Mouse (Mus musculus) yolk sac, embryonic 10.5 days (tissue): ENCODE results near the gene Ndufa9.
A peak's percentile ranks its signal among the peaks of the same experiment; 100 is the strongest.

Source experiments
- DNase-seq: peaks from one replicate; pipeline ENCODE4 v3.0.0-alpha.2; 2017; ENCODE audit warnings: low spot score

The Ndufa9 gene

GRCm38 (mm10) chr6:126848712-126849704 is at the start of gene Ndufa9:
TSS of gene Ndufa9 (minus strand) at chr6:126849136.
- DNase-seq = peak; percentile 90

DNA sequence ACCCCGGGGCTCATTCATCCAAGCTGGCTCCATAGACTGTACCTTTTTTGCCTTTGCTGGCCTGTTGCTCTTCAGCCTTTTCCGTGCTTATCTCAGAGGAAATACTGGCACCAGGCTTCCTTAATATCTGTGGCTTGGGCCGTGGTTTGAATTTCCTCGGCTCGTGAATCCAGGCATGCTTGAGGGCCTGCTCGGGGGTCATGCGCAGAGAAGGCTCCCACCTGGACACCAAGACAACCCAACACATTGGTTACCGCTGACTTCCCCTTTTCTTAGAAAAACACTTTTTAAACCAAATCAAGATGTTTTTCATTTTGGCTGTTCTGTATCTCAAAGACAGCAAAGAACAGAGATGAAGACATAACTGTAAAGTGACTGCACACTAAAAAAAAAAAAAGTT is 28.2 kb upstream of the Ndufa9 start:
- DNase-seq = no peak

DNA sequence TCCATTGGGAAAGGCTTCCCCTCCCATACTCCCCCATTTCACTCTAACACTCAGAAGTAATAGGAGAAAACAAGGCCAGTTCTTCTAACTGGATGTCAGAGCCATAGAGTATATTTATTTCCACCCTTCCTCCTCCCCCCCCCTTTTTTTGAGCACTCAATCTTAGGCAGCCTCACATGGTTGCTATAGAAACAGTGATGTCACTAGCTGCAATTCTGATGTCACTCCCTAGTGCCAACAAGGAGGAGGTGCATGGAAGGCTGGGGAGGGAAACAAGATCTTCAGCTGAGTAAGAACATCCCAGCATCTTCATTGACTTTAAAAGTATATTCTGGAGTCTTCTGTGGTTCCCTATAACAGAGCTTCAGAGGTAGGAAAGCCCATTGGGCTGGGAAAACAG is 3.9 kb upstream of the Ndufa9 start, which contains the start of gene Akap3:
Gene Akap3 (plus strand): TSS at position 218 of the 400 bp plus-strand sequence.
- DNase-seq = no peak

DNA sequence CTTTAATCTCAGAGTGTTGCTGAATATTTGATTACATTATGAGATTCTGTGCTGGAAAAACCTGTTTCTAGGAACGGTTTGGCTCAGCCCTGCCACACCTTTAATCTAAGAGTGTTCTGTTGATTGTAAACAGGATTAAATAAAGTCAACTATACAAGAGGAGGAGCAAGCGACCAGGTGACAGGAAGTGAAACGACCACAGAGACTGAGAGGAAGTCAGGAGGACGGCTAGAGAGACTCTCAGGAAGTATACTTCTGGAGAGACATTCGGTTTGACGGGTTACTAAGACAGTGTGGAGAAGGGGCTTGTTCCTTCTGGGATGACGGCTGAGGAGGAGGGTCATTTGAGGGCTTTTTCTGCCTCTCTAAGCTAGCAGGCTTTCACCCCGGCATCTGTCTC is 12.3 kb downstream of the Ndufa9 start:
- DNase-seq = no peak

GRCm38 (mm10) chr6:126823087-126823486 is 25.8 kb downstream of the Ndufa9 start:
- DNase-seq = no peak

DNA sequence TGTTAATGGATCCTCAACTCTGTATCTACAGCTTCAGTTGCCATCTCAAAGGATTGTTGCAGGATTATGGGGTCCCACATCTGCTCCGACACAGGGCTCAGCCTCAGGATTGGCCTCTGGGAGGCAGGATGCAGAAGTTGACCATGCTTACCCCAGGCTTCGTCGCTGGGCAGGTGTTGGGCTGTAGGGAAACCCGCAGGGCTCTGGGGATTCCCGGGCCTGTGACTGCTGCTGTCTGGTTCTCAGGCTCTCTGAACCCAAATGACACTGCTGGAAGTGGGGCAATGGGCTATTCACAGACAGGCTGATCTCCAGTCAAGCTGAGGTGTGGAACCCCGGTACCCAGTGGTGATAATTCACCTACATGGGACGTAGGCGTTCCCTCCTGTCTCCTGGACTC is 32.6 kb downstream of the Ndufa9 start:
- DNase-seq = no peak

- no peak for DNase-seq
Observed at GRCm38 (mm10) chr6:126815206-126815750, 33.7 kb downstream of the Ndufa9 start.

DNA sequence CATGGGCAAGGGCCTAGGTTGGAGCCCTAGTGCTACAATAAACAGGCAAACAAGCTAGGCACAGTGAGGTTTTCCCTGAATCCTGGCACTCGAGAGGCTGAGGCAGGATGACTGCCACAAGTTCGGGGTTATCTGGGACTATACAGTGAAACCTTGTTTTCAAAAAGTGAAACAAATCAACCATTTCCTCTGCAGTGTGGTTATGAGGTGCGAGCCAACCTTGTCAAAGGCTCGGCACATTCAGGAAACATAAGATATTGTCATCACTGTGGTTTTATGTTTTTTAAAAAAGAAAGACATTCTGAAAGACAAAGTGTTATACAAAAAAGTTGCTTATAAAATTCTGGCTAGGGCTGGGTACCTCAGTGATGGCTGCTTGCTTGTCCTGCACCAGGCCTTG is 37.5 kb downstream of the Ndufa9 start:
- no peak for DNase-seq

DNA sequence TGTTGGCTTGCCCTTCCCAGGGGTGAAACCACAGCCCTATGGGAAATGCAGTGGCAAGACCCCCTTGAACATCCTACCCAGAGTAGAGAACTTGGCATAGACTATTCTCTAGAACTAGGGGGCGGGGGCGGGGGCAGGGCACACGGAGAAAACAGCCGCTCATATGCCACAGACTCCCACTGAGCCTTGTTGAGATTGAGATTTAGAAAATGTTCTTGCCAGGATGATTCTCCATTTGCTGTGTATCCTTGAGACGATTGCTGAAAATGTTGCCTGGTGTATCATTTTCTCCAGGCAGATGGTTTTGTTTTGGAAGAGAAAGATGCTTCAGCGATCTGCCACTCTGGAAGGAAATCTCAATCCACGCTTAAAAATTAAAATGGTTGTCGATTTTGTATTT is 40.4 kb downstream of the Ndufa9 start:
- no peak for DNase-seq

GRCm38 (mm10) chr6:126808134-126808533 is 40.8 kb downstream of the Ndufa9 start:
- DNase-seq = no peak

- no peak for DNase-seq
Observed at GRCm38 (mm10) chr6:126806783-126807182, 42.2 kb downstream of the Ndufa9 start.

DNA sequence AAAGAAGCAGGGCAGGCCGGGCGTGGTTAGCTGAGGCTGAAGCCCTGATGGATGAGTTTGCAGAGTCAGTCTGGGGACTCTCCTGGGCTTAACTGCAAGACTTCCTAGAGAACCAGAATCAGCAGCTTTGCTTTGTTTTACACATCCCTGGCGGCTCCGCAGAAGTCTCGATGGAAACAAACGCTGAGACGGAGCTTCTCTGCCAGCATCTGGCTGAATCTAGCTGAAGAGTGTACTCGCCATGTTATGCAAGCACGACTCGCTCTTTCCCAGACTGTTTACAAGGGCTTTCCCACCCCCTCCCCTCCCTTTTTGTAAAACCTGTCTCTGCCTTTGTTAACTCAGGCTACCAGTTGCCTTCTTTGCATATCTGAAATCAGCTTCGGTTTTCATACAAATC is 46.0 kb downstream of the Ndufa9 start:
- no peak for DNase-seq

- no peak for DNase-seq
Observed at GRCm38 (mm10) chr6:126794751-126795150, 54.2 kb downstream of the Ndufa9 start.

DNA sequence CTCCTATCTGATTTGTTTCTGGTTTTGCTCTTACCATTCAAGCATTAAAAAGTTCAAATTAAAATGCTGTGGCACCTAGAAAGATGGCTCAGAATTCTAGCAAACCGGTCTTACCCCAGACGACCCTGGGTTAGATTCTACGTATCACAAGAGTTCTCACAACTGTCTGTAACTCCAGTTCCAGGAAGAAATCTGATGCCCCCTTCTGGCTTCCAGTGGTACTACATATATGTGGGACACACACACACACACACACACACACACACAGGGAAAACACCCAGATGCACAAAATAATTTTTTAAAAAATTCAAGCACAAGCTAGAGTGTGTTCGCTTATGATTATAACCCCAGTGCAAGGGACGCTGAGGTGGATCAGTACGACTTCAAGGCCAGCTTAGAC is 55.2 kb downstream of the Ndufa9 start:
- no peak for DNase-seq

DNA sequence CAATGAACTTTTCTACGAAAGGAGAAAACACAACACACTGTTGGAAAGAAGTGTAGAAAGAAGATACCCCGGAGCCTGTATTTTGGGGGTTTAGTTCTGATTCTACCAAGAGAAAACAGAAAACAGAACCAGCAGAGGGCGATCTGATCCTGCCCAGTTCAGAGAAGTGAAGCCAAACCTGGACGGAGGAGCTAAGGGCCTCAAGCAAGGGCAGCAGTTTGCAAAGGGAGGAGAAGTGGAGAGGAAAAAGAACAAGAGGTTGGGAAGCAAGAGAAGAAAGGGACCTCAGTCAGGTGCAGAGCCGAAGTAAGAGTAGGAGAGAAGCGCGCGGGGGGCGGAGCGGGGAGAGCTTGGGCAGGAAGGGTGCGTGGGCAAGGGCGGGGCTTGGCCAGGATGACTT is 57.0 kb downstream of the Ndufa9 start:
- peak; percentile 13 for DNase-seq

DNA sequence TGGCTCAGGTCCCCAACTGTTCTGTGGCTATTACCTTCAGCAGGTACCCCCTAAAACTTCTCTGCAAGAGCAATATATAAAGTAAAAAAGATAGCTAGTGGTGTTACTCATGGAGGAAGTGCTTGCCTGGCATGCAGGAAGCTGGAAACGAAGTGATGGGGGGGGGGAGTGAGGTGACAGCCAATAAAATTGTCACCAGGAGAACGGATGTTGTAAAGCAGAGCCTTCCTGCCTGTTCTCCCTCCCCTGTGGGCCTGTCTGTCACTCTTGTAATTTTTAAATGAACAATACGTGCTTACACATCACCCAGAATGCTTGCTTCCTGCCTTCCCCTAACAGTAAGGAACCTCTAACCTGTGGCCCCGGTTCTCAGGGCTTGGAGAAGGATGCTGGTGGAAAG is 57.4 kb downstream of the Ndufa9 start:
- no peak for DNase-seq

DNA sequence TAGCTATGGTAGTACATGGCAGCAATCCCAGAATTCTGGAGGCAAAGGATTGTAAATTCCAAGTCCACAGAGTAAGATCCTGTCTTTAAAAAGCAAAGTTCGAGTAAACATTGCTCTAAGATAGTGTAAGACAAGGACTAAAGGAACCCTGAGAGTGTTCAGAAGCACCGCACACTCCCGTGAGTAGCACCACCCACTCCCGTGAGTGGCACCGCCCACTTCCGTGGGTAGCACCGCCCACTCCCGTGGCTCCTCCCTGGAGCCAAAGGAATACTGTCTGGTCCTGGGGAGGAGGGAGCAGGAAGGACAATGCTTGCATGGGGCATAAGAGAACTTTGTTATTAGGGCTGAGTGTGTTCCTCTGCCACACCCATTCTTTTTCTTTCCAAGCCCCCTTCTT is 60.1 kb downstream of the Ndufa9 start:
- no peak for DNase-seq

GRCm38 (mm10) chr6:126784206-126784605 is 64.7 kb downstream of the Ndufa9 start:
- DNase-seq = no peak

DNA sequence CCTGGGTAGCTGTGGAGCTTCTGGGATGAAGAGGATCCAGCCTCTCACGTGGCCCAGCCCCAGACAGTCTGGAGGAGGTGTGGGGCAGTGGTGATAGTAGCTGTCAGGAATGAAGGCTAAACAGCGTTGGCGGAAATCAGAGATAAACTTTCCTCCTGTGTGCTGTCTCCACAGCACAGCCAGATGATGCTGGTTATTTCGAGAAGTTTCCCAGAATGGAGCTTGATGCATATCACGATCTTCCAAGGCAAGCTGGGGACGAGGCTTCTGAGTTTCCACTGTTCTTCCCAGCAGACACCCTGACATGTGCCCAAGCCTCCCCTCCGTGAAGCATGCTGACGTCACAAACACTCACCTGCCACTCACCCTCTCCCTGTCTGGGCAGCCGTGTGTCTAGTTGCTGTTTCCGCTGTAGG is 65.3 kb downstream of the Ndufa9 start:
- DNase-seq = no peak

GRCm38 (mm10) chr6:126783056-126783455 is 65.9 kb downstream of the Ndufa9 start:
- no peak for DNase-seq

DNA sequence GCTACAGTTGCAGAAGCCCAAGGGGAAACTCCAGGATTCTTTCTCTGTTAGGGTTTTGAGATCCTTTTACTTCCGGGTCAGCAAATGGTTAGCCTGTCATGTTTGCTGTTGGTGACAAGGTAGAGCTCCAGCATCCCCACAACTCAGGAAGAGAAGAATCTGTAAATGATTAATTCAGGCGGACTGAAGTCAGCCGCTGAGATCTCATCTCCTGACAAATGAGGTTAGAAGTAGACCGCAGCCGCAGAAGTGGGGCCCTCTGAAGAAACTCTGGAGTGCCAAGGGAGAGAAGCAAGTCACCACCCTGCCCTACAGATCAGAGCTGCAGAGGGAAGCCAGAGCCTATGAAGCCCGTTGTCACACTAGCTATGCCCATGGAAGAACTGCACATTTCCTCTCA is 71.0 kb downstream of the Ndufa9 start:
- peak; percentile 38 for DNase-seq

DNA sequence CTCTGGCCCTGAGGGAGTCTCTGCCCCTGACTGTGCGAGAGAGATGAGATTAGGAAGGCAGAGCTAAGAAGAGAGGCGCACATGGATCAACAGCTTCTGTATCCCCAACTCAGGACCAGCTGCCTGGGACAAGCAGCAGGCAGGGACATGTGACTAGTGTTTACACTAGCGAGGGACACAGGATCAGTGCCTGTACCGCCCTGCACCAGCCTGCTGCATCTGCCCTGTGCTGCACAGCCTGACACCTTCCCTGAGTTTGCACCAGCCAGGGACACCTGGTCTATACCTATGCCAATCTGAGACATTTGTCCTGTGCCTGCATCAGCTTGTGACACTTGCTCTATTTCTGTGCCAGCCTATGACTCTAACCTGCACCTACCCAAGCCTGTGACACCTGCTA is 75.1 kb downstream of the Ndufa9 start:
- DNase-seq = no peak

- no peak for DNase-seq
Observed at GRCm38 (mm10) chr6:126772326-126772725, 76.6 kb downstream of the Ndufa9 start.
